Mouse (Mus musculus): ENCODE data around the gene Wdr66.
"Not testable (repeated sequence)": the region's sequence is repeated elsewhere in the genome, so short reads cannot be mapped to it uniquely, and the experiment has no call there.

Wdr66 gene

DNA sequence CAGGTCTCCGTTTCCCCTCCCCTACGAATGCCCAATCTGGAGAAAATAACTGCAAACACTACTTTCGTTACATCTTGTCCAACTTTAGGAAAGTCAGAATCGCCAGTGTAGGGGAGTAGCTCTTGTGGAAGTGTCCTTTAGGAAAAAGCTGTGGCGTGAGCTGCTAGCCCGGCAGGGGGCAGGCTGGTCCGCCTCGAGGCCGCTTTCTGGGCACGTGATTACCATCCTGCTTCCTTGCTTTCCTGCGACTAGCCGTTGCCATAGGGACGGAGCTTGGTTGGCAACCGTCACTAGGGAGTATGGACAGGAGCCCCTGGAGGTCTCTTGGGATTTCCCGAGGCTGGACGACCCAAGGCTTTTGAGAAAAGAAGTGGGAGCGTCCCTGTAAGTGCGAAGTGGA, at the start of gene Wdr66:
Gene Wdr66, plus strand, starts transcription at position 269 of the 400 bp plus-strand sequence.
- peak; percentile 43 for DNase-seq (ENCODE audit: low read depth, low spot score)

DNA sequence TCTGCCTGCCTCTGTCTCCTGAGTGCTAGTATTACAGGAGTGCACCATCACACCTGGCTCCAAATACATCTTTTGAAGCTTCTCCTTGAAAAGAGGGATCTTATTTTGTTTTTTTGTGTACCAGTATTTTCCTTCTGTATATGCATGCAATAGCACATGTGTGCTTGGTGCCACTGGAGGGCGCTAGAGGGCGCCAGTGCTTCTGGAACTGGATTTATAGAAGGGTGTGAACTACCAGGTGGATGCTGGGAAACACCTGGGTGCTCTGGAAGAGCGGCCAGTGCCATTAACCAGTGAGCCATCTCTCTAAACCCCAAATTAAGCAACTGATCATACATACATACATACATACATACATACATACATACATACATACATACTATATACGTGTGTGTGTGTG, 49.1 kb upstream of the Wdr66 start:
- not testable (repeated sequence) for DNase-seq (ENCODE audit: low read depth, low spot score)

DNA sequence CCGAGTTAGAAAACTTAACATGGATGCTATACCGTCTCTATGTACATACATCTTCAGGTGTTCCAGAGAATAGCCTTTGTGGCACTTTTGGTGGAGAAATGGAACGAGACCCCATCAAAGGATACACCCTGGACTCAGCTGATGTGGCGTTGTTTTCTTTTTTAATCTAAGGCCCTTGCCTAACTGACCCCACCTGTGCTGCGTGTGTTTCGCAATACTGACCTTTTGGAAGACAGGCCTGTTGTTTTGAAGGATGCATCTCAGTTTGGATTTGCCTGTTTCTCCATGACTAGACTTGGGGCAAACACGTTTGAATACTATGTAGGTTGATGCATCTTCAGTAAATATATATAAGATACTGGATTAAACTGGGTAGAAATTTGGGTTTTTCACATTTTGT, 48.3 kb upstream of the Wdr66 start:
- not testable (repeated sequence) for DNase-seq (ENCODE audit: low read depth, low spot score)

DNA sequence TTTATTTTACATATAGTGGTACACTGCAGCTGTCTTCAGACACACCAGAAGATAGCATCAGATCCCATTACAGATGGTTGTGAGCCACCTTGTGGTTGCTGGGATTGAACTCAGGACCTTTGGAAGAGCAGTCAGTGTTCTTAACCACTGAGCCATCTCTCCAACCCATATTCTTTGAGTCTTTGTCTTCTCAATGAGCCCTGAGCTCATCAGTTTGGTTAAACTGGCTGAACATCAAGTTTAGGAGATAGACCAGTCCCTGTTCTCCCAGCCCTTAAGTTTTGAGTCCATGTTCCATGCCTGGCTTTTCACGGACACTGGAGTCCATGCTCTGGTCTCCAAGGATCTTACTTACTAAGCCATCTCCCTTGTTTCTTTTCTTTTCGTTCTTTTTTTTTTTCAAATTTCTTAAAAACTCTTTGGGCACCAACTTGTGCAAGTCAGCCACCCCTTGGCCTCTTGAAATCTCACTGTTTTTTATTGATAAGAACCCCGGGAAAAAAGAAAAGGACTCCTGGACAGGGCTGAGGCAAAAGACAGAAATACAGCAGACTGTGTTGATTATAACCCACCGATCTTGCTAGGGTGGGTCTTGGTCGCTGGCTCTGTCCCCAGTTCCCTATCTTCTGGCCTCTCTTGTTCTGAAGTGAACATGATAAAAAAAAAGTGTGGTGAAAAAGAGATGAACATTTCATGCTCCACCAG, 29.4 kb upstream of the Wdr66 start:
- DNase-seq (ENCODE audit: low read depth, low spot score) = not testable (repeated sequence)

DNA sequence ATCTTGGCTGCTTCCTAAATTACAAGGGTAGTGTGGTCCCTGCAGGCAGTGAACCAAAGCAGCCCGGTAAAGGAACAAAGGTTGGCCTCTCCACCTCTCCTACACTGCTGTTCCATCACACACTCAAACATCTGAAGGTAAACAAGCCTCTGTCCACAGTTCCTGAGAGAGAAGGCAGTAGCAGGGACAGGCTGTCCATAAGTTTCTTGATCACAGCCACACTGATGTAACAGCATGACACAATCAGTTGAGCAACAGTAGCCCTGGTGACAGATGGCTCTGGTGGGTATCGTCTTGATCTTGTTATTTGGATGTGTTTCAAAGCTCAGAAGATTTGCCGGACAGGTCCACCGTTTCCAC, 28.9 kb upstream of the Wdr66 start:
- no peak for DNase-seq (ENCODE audit: low read depth, low spot score)

DNA sequence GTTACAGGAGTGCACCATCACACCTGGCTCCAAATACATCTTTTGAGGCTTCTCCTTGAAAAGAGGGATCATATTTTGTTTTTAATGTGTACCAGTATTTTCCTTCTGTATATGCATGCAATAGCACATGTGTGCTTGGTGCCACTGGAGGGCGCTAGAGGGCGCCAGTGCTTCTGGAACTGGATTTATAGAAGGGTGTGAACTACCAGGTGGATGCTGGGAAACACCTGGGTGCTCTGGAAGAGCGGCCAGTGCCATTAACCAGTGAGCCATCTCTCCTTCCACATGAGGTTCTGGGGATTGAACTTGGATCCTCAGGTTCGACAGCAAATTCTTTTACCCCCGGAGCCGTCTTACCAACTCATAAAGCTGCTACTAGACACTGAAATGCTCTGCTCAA, 28.0 kb upstream of the Wdr66 start:
- DNase-seq (ENCODE audit: low read depth, low spot score) = not testable (repeated sequence)

DNA sequence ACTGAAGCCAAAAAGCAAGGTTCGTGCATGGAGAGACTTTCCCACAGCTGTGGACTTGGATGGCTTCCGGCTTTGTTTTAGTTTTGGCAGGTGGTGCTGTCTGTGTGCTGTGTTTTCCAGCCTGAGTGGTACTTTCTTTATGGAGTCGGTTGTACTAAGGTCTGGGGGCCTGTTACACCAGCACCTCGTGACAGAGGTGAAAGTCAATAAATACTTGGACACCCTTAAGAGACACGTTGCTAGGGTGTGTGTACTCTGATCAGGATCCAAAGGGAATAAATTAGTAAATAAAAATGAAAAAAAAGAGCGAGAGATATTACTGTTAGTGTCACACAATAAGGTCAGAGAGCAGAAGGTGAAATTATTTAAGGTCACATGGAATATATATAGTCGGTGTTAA, 25.1 kb upstream of the Wdr66 start:
- DNase-seq (ENCODE audit: low read depth, low spot score) = no peak

DNA sequence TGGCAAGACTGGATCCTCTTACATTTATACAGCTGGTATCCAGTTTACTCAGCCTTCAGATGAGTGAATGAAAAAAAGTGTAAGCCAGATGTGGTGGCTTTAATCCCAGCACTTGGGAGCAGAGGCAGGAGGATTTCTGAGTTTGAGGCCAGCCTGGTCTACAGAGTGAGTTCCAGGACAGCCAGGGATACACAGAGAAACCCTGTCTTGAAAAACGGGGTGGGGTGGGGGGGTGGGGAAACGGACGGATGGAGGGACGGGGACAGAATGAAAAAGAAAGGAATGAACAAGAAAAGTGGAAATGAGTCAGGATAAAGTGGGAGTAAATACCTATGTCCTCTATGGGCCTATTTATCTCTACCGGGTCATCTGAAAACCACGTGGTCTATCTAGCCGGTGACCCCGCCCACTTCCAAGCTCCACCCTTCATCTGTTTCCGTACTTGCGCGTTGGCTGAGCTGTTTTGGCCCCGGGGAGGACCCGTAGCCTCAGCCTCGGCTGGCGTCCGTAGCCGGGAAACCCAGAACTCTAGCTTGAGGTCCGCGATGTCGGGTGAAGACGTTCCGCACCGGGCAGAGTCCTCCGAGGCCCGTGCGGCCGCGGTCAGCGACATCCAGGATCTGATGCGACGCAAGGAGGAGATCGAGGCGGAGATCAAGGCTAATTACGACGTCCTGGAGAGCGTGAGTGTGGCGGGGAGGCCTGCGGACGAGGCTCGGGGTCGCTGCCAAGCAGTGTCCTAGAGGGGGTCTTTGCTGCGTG, 24.0 kb upstream of the Wdr66 start:
- DNase-seq (ENCODE audit: low read depth, low spot score) = peak; percentile 93

DNA sequence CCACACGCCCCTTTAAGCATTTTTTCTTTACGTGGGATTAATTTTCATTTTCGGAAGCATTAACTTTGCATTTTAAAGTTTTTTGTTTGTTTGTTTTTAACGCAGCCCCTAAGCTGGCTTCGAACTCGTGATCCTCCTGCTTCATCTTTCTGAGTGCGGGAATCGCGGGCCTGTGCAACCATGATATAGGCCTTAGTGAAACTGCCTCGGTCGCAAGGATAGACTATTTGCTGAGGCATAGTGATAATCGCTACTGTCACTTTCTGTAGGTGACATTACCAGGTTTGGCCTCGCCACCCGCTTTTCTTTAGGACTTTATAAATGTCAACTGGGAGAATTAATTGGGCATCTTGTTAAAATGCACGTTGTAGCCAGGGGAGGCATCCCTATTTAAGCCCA, 23.4 kb upstream of the Wdr66 start:
- DNase-seq (ENCODE audit: low read depth, low spot score) = no peak

DNA sequence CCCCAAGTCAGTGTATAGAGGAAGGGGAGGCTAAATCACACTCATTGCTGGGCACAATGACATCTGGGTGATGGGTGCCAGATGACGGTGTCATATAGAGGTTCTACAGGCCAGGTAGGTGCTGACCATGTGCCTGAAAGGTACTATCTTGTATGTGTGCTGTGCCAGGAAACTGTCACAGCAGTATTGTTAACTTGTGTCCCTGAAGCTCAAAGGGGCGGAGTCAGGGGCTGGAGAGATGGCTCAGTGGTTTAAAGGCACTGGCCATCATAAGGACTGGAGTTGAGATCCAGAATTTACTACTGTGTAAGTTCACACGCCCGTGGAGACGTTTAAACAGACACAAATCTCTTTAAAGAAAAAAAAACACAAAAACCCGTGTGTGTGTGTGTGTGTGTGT, 22.6 kb upstream of the Wdr66 start:
- DNase-seq (ENCODE audit: low read depth, low spot score) = no peak

DNA sequence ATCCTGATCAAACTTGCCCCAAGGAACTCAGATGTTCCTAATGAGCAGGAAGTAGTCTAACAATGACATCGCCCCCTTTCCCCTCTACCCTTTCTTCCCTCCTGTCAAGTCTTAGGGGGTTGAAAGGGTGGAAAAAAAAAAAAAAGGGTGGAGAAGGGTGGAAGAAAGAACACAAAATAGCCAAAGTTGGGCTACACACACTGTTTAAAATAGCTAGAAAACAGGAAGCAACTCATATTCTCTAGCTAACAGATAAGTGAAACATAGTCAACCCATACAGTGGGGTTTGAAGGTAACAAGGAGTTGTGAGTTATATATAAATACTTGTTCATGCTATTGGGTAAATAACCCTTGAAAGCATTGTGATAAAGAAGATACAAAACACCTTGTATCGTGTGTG, 19.7 kb upstream of the Wdr66 start:
- no peak for DNase-seq (ENCODE audit: low read depth, low spot score)

DNA sequence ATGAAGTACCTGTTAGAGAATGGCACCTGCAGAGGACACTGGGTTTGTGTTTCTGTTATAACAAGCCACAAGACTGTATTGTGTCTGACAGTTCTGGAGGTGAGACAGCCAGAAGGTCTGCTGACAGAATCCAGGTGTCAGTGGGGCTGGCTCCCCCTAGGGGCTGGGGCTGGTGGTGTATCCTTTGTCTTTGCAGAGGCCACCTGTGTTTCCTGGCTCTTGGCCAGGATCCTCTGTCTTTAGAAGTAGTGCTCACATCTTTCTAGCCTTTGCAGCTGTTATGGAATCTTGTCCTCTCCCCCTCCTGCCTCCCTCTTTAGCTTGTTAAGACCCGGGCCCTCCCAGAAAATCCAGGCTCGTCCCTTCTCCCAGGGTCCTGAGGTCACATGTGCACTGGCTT, 16.2 kb upstream of the Wdr66 start:
- DNase-seq (ENCODE audit: low read depth, low spot score) = peak; percentile 87

DNA sequence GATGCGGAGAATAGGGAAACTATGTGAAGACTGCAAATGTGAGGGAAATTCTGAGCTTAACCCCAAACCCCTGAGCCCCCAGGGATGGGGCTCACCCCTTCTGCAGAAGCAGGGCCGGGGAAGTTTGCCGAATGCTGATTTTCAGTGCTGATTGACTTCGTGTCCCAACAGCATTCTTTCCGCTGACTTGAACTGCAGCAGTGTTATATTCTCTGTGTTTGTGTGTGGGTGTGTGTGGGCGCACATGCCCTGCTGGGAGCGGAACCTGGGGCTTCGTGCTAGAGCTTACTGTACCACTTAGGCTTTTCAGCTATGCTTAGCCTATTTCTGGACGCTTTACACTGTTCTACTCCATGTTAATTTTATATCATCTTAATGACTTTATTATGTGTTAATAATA, 15.5 kb upstream of the Wdr66 start:
- no peak for DNase-seq (ENCODE audit: low read depth, low spot score)

DNA sequence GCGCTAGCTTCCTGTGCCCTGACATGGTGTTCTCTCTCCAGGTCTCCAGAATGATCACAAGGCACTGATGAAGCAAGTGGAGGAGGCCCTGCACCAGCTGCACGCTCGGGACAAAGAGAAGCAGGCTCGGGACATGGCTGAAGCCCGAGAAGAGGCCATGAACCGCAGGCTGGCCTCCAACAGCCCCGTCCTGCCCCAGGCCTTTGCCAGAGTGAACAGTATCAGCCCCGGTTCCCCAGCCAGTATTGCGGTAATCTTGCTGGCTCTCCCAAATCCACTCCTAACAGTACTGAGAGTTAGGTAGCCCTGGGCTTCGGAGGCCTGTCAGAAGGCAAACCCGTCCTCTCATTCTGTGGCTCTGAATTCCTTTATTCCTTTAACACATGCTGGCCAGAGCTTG, 12.4 kb upstream of the Wdr66 start:
- DNase-seq (ENCODE audit: low read depth, low spot score) = no peak

DNA sequence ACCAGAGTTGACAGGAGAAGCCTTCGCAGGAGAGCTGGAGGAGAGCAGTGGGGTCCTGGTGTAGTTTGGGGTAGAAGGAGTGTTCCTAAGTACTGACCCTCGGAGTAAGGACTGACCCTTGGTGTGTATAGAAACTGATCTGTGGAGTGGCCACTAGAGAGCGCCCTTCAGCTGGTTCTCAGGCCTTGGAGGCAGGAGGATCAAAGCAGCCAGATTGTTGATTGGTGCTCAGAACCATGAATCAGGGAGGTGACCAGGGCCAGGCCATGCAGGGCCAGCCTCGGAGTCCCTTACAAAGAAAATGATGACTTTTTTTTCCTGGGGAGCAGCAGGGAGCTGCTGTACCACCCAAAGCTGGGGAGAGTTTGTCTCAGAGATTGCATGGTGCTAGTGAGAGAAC, 6.4 kb upstream of the Wdr66 start:
- peak; percentile 35 for DNase-seq (ENCODE audit: low read depth, low spot score)

DNA sequence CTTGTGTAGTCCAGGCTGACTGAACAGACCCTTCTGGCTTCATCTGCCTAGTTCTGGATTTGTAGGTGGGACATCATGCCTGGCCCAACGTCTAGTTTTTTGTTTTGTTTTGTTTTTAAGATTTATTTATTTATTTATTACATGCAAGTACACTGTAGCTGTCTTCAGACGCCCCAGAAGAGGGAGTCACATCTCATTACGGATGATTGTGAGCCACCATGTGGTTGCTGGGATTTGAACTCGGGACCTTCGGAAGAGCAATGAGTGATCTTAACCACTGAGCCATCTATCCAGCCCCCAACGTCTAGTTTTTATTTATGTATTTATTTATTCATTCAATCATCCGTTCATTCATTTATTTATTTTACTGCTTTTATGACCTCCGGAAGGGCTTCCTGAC, 512 bp upstream of the Wdr66 start:
- no peak for DNase-seq (ENCODE audit: low read depth, low spot score)

DNA sequence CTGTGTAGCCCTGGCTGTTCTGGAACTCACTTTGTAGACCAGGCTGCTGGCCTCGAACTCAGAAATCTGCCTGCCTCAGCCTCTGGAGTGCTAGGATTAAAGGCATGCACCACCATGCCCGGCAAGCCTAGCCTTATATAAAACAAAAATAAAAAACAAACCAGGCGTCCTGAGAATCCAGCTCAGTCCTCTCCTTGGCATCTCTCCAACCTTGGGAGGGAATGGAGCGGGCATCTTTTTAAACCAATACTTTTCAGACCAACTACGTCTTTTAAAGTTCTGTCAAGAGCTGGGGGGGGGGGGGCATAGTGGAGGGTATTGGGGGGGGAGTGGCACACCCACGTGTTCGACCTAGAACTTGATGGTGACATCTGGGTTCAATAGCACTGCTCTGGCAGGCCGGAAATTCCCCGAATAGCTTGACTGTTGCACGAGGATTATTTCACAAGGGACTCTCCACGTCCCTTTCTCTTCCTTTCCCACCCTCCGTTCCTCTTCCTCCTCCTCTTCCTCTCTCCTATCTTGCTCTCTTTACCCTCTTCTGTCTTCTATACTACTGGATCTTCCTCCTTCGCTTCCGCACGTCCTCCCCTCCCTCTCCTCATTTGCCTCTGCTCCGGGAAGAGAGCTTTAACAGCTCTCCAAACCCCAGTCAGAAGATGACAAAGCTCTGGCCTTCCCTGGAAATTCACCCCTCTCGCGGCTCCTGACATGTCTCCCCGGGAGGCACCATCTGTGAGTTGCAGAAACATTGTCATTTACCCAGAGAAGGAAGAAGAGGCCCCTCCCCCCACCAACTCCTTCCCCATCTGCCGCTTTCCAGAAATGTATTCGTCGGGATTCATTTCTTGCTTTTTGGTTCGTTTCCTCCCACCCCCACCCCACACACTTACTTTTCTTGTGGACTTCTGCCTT, 5.2 kb downstream of the Wdr66 start:
- no peak for DNase-seq (ENCODE audit: low read depth, low spot score)

DNA sequence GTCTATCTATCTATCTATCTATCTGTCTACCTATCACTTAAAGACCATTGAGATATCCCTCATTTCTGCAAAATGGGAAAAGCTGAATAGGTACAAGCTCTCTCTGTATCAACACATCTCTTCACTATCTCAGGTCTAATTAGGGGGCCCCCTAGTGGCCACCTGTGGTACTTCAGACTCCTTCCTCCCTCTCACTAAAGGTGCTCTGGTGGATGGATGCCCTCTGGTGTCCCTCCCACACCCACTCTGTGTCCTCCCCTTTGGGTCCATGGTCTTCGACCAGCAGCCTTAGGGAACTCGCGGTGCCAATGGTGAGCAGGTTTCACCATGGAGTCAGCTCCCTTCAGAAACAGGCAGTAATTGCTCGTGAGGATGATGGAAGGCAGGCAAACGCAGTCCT, 7.1 kb downstream of the Wdr66 start:
- DNase-seq (ENCODE audit: low read depth, low spot score) = peak; percentile 67

DNA sequence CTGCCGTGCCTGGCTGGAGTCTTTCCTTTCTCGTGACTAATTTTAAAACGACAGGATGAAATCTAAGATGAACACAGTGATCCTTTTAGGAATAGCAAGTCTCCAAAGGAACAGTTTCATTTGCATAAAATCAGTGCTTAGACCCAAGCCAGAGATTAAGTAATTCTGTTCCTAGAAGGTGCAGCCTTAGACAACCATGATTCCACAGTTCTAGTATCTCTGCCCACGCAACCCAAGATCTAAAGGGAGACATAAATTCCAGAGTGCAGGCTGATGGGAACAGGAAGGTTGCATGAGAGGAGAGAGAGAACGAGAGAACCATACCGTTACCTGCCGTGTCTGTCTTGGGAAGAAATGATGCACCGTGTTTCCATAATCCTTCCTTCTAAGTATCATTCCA, 8.8 kb downstream of the Wdr66 start:
- no peak for DNase-seq (ENCODE audit: low read depth, low spot score)

DNA sequence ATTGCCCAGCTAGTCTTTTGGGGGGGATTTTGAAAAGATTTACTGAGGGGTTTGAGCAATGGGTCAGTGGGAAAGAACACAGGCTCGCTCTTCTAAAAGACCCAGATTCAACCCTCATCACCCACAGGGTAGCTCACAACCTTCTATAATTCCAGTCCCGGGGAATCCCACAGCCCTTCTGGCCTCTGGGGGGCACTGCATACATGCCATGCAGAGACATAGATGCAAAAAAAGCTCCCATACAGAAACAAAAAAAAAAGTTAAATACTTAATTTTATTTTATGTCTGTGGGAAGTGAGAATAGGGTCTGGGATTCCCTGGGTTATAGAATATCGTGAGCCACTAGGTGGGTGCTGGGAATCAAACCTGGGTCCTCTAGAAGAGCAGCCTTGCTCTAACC, 15.0 kb downstream of the Wdr66 start:
- no peak for DNase-seq (ENCODE audit: low read depth, low spot score)

DNA sequence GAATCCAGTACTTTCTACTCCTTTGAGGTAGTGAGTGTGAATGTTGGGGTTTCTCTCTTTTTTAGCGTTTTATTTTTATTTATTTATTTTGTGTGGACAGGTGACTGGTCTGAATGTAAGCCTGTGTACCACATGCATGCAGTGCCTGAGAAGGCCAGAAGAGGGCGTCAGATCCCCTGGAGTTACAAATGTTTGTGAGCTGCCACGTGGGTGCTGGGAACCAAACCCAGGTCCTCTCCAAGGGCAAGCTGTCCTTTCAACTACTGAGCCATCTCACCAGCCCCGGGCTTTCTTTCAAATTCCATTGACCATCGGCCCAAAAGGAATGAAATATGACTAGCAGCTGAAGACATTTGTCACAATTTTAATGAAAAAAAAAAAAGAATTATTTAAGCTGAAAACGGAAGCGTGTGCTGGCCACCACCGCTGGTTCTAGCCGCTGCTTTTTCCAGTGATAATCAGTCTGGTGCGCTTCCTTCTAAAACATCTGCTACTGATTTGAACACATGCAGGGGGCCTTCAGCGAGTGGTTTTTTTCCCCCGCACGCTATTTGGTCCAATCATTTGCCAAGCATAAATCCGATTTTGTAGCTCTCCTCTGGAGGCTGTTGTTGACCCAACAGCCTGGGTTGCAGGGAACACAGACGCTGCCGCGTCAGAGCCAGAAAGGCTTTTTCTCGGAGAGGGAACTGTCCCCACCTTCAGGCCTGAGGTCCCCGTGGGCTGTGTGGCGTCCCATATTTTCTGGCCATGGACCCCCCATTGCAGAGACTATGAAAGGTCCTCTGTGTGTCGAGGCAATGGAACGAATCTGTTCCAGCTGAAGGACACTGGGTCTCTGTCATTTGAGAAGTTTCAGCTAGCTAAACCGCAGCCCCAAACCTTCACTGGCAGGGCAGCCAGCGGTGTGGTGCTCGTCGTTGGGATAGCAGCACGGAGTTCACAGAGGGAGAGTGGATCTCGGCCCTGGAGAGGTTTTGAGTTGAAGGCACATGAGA, 16.9 kb downstream of the Wdr66 start:
- DNase-seq (ENCODE audit: low read depth, low spot score) = no peak

All from CD4-positive helper T cell, adult 2 months (primary cell).